Mouse (Mus musculus): ENCODE results near the gene Crybb1.

GRCm38 (mm10) chr5:112238781-112239482, 16.7 kb upstream of the Crybb1 start:
- TF ChIP-seq CTCF (conservative IDR thresholded peaks at IDR 0.05; ENCODE audit: low read length) (no peak), NANOG (IDR thresholded peaks at IDR 0.05; ENCODE audit: borderline replicate concordance, low read length) (no peak)
